Mouse (Mus musculus): ENCODE measurements around the gene Cd68.
"Not testable (repeated sequence)": the region's sequence is repeated elsewhere in the genome, so short reads cannot be mapped to it uniquely, and the experiment has no call there.

Cd68 gene

GRCm38 (mm10) chr11:69665457-69665960, 444 bp downstream of the Cd68 start:
- DNase-seq: no peak

- DNase-seq: no peak
Measured at GRCm38 (mm10) chr11:69664841-69665240, 1.1 kb downstream of the Cd68 start.

GRCm38 (mm10) chr11:69663795-69664194, 2.2 kb downstream of the Cd68 start:
- DNase-seq: no peak

- peak in 1 of 2 experiments; percentile 21 for DNase-seq
Measured at GRCm38 (mm10) chr11:69662967-69663671, 2.8 kb downstream of the Cd68 start.

- DNase-seq: peak; percentile 91 to 94
Measured at GRCm38 (mm10) chr11:69662213-69662966, 3.6 kb downstream of the Cd68 start, which contains the start of gene Mpdu1. TSS of gene Mpdu1 (minus strand) at chr11:69662642.

GRCm38 (mm10) chr11:69661221-69661881, 4.6 kb downstream of the Cd68 start:
- DNase-seq: no peak

- no peak for DNase-seq
Measured at GRCm38 (mm10) chr11:69657462-69657881, 8.5 kb downstream of the Cd68 start.

- peak; percentile 43 to 58 for DNase-seq
Measured at GRCm38 (mm10) chr11:69656617-69657461, 9.1 kb downstream of the Cd68 start.

- no peak for DNase-seq
Measured at GRCm38 (mm10) chr11:69656065-69656455, 9.9 kb downstream of the Cd68 start.

- peak; percentile 74 to 76 for DNase-seq
Measured at GRCm38 (mm10) chr11:69655264-69656064, 10.5 kb downstream of the Cd68 start, which contains the start of gene Sox15. TSS of gene Sox15 (plus strand) at chr11:69655314.

GRCm38 (mm10) chr11:69654760-69655159, 11.2 kb downstream of the Cd68 start:
- DNase-seq: no peak

GRCm38 (mm10) chr11:69653399-69653798, 12.6 kb downstream of the Cd68 start:
- DNase-seq: no peak

- no peak for DNase-seq
Measured at GRCm38 (mm10) chr11:69645860-69646259, 20.1 kb downstream of the Cd68 start.

GRCm38 (mm10) chr11:69635471-69635870, 30.5 kb downstream of the Cd68 start:
- no peak for DNase-seq

- DNase-seq: no peak
Measured at GRCm38 (mm10) chr11:69633128-69633866, 32.7 kb downstream of the Cd68 start.

GRCm38 (mm10) chr11:69632284-69633089, 33.5 kb downstream of the Cd68 start, which contains the start of gene Fxr2:
TSS of gene Fxr2 (plus strand) at chr11:69632990.
- peak; percentile 100 for DNase-seq

GRCm38 (mm10) chr11:69629802-69630201, 36.2 kb downstream of the Cd68 start:
- no peak for DNase-seq

- peak; percentile 85 to 90 for DNase-seq
Measured at GRCm38 (mm10) chr11:69628286-69628685, 37.7 kb downstream of the Cd68 start.

- not testable (repeated sequence) for DNase-seq
Measured at GRCm38 (mm10) chr11:69624339-69624738, 41.6 kb downstream of the Cd68 start.

GRCm38 (mm10) chr11:69623006-69623405, 42.9 kb downstream of the Cd68 start:
- no peak for DNase-seq
